Mouse (Mus musculus): Measurements from ENCODE around the gene Pde6h. TPM values are rescaled to one million over a fixed set of nuclear protein-coding genes. Genes with fewer than 3 reads are reported as not detected.

Gene Pde6h
- total and polyA plus RNA-seq, 2 experiments: under 0.01 to 0.05 TPM

DNA sequence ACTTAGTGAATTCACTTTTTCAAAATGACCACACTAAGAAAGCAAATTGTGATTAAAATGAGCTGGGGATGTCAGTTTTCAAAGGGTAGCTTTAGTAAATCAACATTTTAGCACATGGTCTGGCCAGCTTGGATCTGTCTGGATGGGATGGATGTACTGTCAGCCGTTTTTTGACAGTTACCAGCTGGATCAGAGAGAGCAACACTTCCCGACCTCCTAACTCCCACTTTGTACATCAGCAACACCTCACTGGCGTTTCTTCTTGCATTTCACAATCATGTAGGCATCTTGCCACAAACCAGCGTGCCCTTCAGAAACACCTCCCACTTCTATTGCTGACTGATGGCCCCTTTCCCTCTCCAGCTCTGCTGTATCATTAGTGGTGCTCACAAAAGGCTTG, 25.4 kb upstream of the Pde6h start:
- 21% methylated on average over 4 of the region's 4 CpGs for whole genome bisulfite sequencing
- DNase-seq (ENCODE audit: extremely low read depth, low read depth, low spot score): peak; percentile 38
- Histone ChIP-seq H3K27me3 (ENCODE audit: control insufficient read depth, insufficient read depth, low read length) (no peaks in the 10 kb centered on the region), H3K79me2 (ENCODE audit: control insufficient read depth, insufficient read depth, low read length) (no peaks in the 10 kb centered on the region), H3K9ac (ENCODE audit: low read depth, low read length) (no peak overlapping the region), H3K4me1 (ENCODE audit: control insufficient read depth, insufficient read depth, low read length) (peaks cover 2% of the 10 kb centered on the region), H3K4me3 (ENCODE audit: insufficient read depth, low read depth, low read length) (no peak overlapping the region), H3K36me3 (ENCODE audit: control insufficient read depth, insufficient read depth, low read length) (no peaks in the 10 kb centered on the region), H3K27ac (replicated peaks; ENCODE audit: insufficient read depth, low read depth, low read length) (no peak overlapping the region)
- TF ChIP-seq POLR2A (IDR thresholded peaks at IDR 0.05; ENCODE audit: extremely low read depth, insufficient read depth, low read length) (no peak), CTCF (IDR thresholded peaks at IDR 0.05; ENCODE audit: low read depth, low read length) (no peak)

DNA sequence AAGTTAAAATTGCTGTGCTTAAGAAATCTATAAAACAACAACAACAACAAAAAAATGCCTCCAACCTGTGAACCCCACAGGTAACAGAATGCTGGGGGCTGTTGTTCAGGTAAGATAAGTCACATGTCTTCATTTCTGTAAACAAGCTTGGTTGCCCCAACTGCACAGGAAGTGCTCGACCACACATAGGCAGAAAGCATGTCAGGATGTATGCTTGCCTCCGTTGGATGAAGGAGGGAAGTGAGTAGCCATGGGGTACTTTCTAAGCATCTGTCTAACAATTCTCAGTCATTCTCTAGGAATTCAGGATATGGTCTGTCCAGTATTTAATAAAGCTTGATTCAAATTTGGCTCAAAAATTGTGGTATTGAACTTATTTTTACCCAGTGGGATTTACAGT, 24.7 kb upstream of the Pde6h start:
- no peak overlapping the region for H3K4me3 ChIP-seq (ENCODE audit: insufficient read depth, low read depth, low read length)
- no peak for TF ChIP-seq CTCF (IDR thresholded peaks at IDR 0.05; ENCODE audit: low read depth, low read length)
- TF ChIP-seq POLR2A (IDR thresholded peaks at IDR 0.05; ENCODE audit: extremely low read depth, insufficient read depth, low read length): no peak
- peaks cover 2% of the 10 kb centered on the region for H3K4me1 ChIP-seq (ENCODE audit: control insufficient read depth, insufficient read depth, low read length)
- H3K9ac ChIP-seq (ENCODE audit: low read depth, low read length): no peak overlapping the region
- H3K79me2 ChIP-seq (ENCODE audit: control insufficient read depth, insufficient read depth, low read length): no peaks in the 10 kb centered on the region
- 78% methylated on average over 2 of the region's 2 CpGs for WGBS
- no peak for DNase-seq (ENCODE audit: extremely low read depth, low read depth, low spot score)
- H3K27ac ChIP-seq (replicated peaks; ENCODE audit: insufficient read depth, low read depth, low read length): no peak overlapping the region
- no peaks in the 10 kb centered on the region for H3K27me3 ChIP-seq (ENCODE audit: control insufficient read depth, insufficient read depth, low read length)
- no peaks in the 10 kb centered on the region for H3K36me3 ChIP-seq (ENCODE audit: control insufficient read depth, insufficient read depth, low read length)

DNA sequence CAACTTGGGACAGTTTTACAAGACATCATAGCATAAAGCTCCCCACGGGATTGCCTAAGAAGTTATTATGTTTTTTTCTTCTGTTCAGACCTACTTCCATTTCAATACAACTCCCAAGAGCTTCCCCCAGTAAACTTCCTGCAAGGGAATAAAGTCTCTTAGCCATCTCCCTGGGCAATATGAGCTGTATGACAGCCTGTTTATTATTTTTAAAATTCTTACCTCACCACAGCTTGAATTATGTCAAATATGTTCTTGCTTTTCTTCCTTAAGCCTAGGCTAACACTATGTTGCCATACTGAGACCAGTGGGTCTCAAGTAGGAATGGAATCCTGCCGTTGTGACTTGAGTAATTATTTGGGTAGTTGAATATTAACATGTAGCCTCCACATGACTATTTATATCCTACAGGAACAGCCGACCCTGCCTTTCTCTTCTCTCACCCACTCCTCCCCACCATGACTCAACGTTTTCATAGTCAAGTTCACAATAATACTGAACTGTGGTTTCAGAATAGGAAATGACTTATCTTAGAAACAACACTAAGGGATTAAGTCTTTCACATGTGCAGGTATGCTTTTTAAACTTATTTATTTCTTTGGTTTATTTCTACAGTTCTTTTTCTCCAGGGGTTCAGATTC, 23.1 kb upstream of the Pde6h start:
- H3K27me3 ChIP-seq (ENCODE audit: control insufficient read depth, insufficient read depth, low read length): no peaks in the 10 kb centered on the region
- H3K4me1 ChIP-seq (ENCODE audit: control insufficient read depth, insufficient read depth, low read length): no peaks in the 10 kb centered on the region; the same call in 1 of the 2 replicates
- no peak for DNase-seq (ENCODE audit: extremely low read depth, low read depth, low spot score)
- H3K9ac ChIP-seq (ENCODE audit: low read depth, low read length): no peak overlapping the region
- H3K4me3 ChIP-seq (ENCODE audit: insufficient read depth, low read depth, low read length): no peak overlapping the region
- WGBS: 30% methylated on average over 4 of the region's 4 CpGs
- TF ChIP-seq POLR2A (IDR thresholded peaks at IDR 0.05; ENCODE audit: extremely low read depth, insufficient read depth, low read length): no peak
- no peak for TF ChIP-seq CTCF (IDR thresholded peaks at IDR 0.05; ENCODE audit: low read depth, low read length)
- H3K36me3 ChIP-seq (ENCODE audit: control insufficient read depth, insufficient read depth, low read length): no peaks in the 10 kb centered on the region
- H3K79me2 ChIP-seq (ENCODE audit: control insufficient read depth, insufficient read depth, low read length): no peaks in the 10 kb centered on the region
- no peak overlapping the region for H3K27ac ChIP-seq (replicated peaks; ENCODE audit: insufficient read depth, low read depth, low read length)

DNA sequence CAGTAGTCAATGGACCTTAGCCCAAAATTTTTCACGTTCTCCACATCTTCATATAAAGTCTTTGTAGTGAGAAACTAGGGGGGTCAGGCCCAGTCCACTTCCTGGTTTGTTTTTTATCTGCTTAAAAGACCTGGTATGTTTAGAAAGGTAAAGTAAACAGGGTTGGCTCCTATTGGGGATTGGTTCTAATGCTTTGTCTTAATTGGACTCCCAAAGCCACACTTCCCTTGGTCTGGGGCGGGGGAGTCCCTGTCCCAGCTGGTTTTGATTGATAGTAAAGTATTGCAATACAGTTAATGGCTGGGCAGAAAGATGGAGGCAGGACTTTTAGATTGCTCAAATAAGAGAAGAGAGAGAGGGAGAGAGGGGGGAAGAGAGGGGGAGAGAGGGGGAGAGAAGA, 22.6 kb upstream of the Pde6h start:
- H3K27me3 ChIP-seq (ENCODE audit: control insufficient read depth, insufficient read depth, low read length): no peaks in the 10 kb centered on the region
- 82% methylated on average over 2 of the region's 2 CpGs for WGBS
- TF ChIP-seq CTCF (IDR thresholded peaks at IDR 0.05; ENCODE audit: low read depth, low read length) (no peak), POLR2A (IDR thresholded peaks at IDR 0.05; ENCODE audit: extremely low read depth, insufficient read depth, low read length) (no peak)
- H3K79me2 ChIP-seq (ENCODE audit: control insufficient read depth, insufficient read depth, low read length): no peaks in the 10 kb centered on the region
- no peak for DNase-seq (ENCODE audit: extremely low read depth, low read depth, low spot score)
- no peak overlapping the region for H3K27ac ChIP-seq (replicated peaks; ENCODE audit: insufficient read depth, low read depth, low read length)
- H3K4me1 ChIP-seq (ENCODE audit: control insufficient read depth, insufficient read depth, low read length): no peaks in the 10 kb centered on the region; the same call in 1 of the 2 replicates
- no peak overlapping the region for H3K4me3 ChIP-seq (ENCODE audit: insufficient read depth, low read depth, low read length)
- no peaks in the 10 kb centered on the region for H3K36me3 ChIP-seq (ENCODE audit: control insufficient read depth, insufficient read depth, low read length)
- H3K9ac ChIP-seq (ENCODE audit: low read depth, low read length): no peak overlapping the region

DNA sequence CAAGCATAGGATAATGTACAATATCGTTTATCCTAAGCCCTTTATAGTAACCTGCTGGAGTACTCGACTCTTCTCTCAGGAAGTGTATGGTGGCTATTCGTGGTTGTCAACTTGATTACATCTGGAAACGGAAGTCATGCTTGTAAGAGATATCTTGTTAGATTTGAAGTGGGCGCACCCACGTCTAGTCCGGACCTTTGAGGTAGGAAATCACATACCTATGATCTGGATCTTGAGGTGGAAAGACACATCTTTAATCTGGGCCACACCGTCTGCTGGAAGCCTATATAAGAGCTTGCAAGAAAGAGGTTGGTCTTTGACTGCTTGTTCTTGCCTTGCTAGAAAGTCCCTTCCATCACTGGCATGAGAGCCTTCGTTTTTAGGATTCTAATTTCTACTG, 21.1 kb upstream of the Pde6h start:
- no peak for TF ChIP-seq POLR2A (IDR thresholded peaks at IDR 0.05; ENCODE audit: extremely low read depth, insufficient read depth, low read length)
- no peak for TF ChIP-seq CTCF (IDR thresholded peaks at IDR 0.05; ENCODE audit: low read depth, low read length)
- DNase-seq (ENCODE audit: extremely low read depth, low read depth, low spot score): no peak
- no peaks in the 10 kb centered on the region for H3K36me3 ChIP-seq (ENCODE audit: control insufficient read depth, insufficient read depth, low read length)
- H3K4me1 ChIP-seq (ENCODE audit: control insufficient read depth, insufficient read depth, low read length): peaks cover 6% of the 10 kb centered on the region; the same call in 1 of the 2 replicates
- no peaks in the 10 kb centered on the region for H3K27me3 ChIP-seq (ENCODE audit: control insufficient read depth, insufficient read depth, low read length)
- H3K4me3 ChIP-seq (ENCODE audit: insufficient read depth, low read depth, low read length): no peak overlapping the region
- no peak overlapping the region for H3K9ac ChIP-seq (ENCODE audit: low read depth, low read length)
- no peaks in the 10 kb centered on the region for H3K79me2 ChIP-seq (ENCODE audit: control insufficient read depth, insufficient read depth, low read length)
- 87% methylated on average over 9 of the region's 9 CpGs for WGBS
- no peak overlapping the region for H3K27ac ChIP-seq (replicated peaks; ENCODE audit: insufficient read depth, low read depth, low read length)

DNA sequence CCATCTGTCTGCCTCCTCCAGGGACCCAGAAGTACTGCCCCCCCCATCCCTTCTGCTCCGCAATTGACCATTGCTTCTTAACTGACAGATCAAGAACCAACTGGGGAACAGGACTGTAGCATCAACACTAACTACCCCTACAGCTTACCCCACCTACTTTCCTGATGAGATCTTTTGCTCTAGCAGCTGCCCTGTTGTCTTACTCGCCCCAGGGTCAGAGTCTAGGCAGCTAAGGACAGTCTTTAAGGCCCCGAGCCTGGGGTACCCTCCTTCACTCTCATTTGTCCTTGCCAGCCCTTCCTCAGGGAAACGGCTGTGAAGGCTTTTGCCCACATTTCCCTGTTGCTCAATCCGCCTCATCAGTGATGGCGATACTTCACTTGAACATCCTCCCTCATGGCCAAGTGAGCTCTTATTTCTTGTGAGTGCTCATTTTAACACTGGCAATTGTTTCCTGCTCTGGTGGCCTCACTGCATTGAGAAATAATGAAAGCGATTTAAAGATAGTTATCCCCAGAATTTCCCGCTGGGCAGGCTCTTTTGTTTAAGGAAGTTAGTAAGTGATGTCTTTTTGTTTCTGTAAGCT, 19.7 kb upstream of the Pde6h start:
- TF ChIP-seq POLR2A (IDR thresholded peaks at IDR 0.05; ENCODE audit: extremely low read depth, insufficient read depth, low read length) (no peak), CTCF (IDR thresholded peaks at IDR 0.05; ENCODE audit: low read depth, low read length) (no peak)
- no peaks in the 10 kb centered on the region for H3K36me3 ChIP-seq (ENCODE audit: control insufficient read depth, insufficient read depth, low read length)
- H3K4me1 ChIP-seq (ENCODE audit: control insufficient read depth, insufficient read depth, low read length): peaks cover 6% of the 10 kb centered on the region; the same call in 1 of the 2 replicates
- no peak overlapping the region for H3K9ac ChIP-seq (ENCODE audit: low read depth, low read length)
- H3K27ac ChIP-seq (replicated peaks; ENCODE audit: insufficient read depth, low read depth, low read length): no peak overlapping the region
- H3K79me2 ChIP-seq (ENCODE audit: control insufficient read depth, insufficient read depth, low read length): no peaks in the 10 kb centered on the region
- 74% methylated on average over 8 of the region's 8 CpGs for WGBS
- H3K4me3 ChIP-seq (ENCODE audit: insufficient read depth, low read depth, low read length): no peak overlapping the region
- no peaks in the 10 kb centered on the region for H3K27me3 ChIP-seq (ENCODE audit: control insufficient read depth, insufficient read depth, low read length)
- DNase-seq (ENCODE audit: extremely low read depth, low read depth, low spot score): no peak

Data from liver, adult 2 months (tissue).